Mouse (Mus musculus): ENCODE results near the gene Aatf. TPM values are rescaled to one million over a fixed set of nuclear protein-coding genes. Genes with fewer than 3 reads are reported as not detected.

Aatf gene
- 81.8 TPM for polyA plus RNA-seq (2017; shearing (Covaris generic))

GRCm38 (mm10) chr11:84513171-84514116 is at the start of gene Aatf:
TSS of gene Aatf (minus strand) at chr11:84513522.

GRCm38 (mm10) chr11:84525421-84526274 is 12.3 kb upstream of the Aatf start, which contains the start of gene Lhx1:
TSS of gene Lhx1 (minus strand) at chr11:84525535.

Other genes with a start within 250 kb of the Aatf start
- 0.05 TPM for gene Lhx1, start 12.0 kb upstream of the Aatf start, polyA plus RNA-seq (2017; shearing (Covaris generic))

Data from CD4-positive, CD25-positive, alpha-beta regulatory T cell (primary cell).